ENCODE assay signal across 20 mouse cellular contexts in the genomic region with DNA sequence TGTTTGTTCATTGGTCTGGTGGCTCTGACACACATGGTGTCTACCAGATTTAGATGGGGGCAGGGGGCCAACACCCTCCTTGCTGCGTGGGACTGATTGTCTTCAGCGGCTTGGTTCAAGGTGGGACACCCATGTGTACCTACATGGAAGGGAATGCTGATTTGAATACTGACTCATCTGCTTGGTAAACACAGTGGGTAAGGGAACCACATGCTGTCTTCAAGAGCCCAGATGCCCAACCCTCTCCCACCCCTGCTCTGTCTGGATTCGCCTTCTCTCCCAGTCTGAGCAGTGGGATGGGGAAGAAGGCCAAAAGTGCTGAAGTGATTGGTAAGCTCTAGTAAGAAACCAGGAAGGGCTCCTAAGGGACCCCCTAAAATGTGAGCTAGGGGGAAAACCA.
A peak's percentile ranks its signal among the peaks of the same experiment; 100 is the strongest.
DNase-seq lines count a peak whose midpoint lies in the region; ATAC-seq and TF ChIP-seq lines count a peak whose summit lies in the region.
"Had no signal": no experiment of that assay in that cellular context is flagged by ENCODE, and none has a peak within 500 bp of the region (broad histone marks: within the 10 kb centered on the region; RNA-seq: fewer than 3 reads in every experiment).

No protein-coding gene starts in this region.

- no peaks in the 10 kb centered on the region for H3K9me3 ChIP-seq in stomach, embryonic 15.5 days
- H3K9me3 ChIP-seq in liver, postnatal 0 days (ENCODE audit: low read length): no peaks in the 10 kb centered on the region
- H3K9me3 ChIP-seq: forebrain, embryonic 15.5 days; heart, embryonic 12.5 days; midbrain, embryonic 10.5 days had no signal

- peak overlapping the region; percentile 36; the same call in 1 of the 2 replicates for H3K27ac ChIP-seq in stomach, embryonic 15.5 days
- no peak overlapping the region for H3K27ac ChIP-seq in liver, postnatal 0 days (ENCODE audit: low read depth)
- H3K27ac ChIP-seq: forebrain, embryonic 15.5 days; hindbrain, embryonic 14.5 days; midbrain, embryonic 10.5 days had no signal

- TF ChIP-seq EP300 in liver, postnatal 0 days (IDR thresholded peaks at IDR 0.05; ENCODE audit: low read depth): no peak

- no peak overlapping the region for H3K9ac ChIP-seq in stomach, embryonic 15.5 days
- no peak overlapping the region for H3K9ac ChIP-seq in liver, postnatal 0 days (replicated peaks)
- H3K9ac ChIP-seq: forebrain, embryonic 15.5 days; heart, embryonic 12.5 days; hindbrain, embryonic 14.5 days; lung, embryonic 14.5 days had no signal

- 85% methylated on average over 3 of the region's 3 CpGs for WGBS in stomach, embryonic 15.5 days
- 85% methylated on average over 3 of the region's 3 CpGs for WGBS in liver, postnatal 0 days (ENCODE audit: insufficient replicate concordance)

- no peak for TF ChIP-seq CTCF in liver, postnatal 0 days (IDR thresholded peaks at IDR 0.05; ENCODE audit: low read depth)

- H3K27me3 ChIP-seq in stomach, embryonic 15.5 days (replicated peaks): no peaks in the 10 kb centered on the region
- H3K27me3 ChIP-seq in liver, postnatal 0 days (ENCODE audit: insufficient read depth, low read length): no peaks in the 10 kb centered on the region
- H3K27me3 ChIP-seq: forebrain, embryonic 15.5 days; heart, embryonic 12.5 days had no signal

- no peak overlapping the region for H3K4me2 ChIP-seq in stomach, embryonic 15.5 days
- no peak overlapping the region for H3K4me2 ChIP-seq in liver, postnatal 0 days (ENCODE audit: low read depth, low read length)
- H3K4me2 ChIP-seq: forebrain, embryonic 15.5 days; heart, embryonic 12.5 days; hindbrain, embryonic 14.5 days; lung, embryonic 14.5 days had no signal

- ATAC-seq in frontal cortex, adult (ENCODE audit: low TSS enrichment): peak; percentile 48; the same call in 1 of the 2 replicates
- no peak for ATAC-seq in stomach, embryonic 15.5 days (ENCODE audit: insufficient read depth, low FRiP score, low read depth)
- ATAC-seq in liver, postnatal 0 days: no peak
- ATAC-seq: forebrain, embryonic 15.5 days had no signal

- H3K4me1 ChIP-seq in stomach, embryonic 15.5 days: peaks cover 14% of the 10 kb centered on the region; the same call in 1 of the 2 replicates
- H3K4me1 ChIP-seq in liver, postnatal 0 days (ENCODE audit: insufficient read depth): no peaks in the 10 kb centered on the region
- H3K4me1 ChIP-seq: forebrain, embryonic 15.5 days; midbrain, embryonic 10.5 days had no signal

- DNase-seq in frontal cortex, postnatal 10 days (ENCODE audit: low spot score in 2 of 2): no peak
- peak; percentile 22 to 47 for DNase-seq in layer of hippocampus, adult 18-20 months (ENCODE audit: low spot score in 2 of 2)
- no peak for DNase-seq in layer of hippocampus, adult 9-10 months (ENCODE audit: low spot score)
- DNase-seq in layer of hippocampus, adult 9-11 months: peak; percentile 64
- no peak for DNase-seq in liver, postnatal 0 days
- no peak for DNase-seq in cerebellum, adult 9-11 months
- DNase-seq: adrenal gland, adult 2 months; cerebellum, adult 11-12 months; cerebellum, postnatal 36 days; kidney, adult 11 months; kidney, postnatal 14 days; lung, embryonic 14.5 days; lung, postnatal 4 days; thymus, adult 2 months had no signal

- no peaks in the 10 kb centered on the region for H3K36me3 ChIP-seq in stomach, embryonic 15.5 days
- no peaks in the 10 kb centered on the region for H3K36me3 ChIP-seq in liver, postnatal 0 days (replicated peaks; ENCODE audit: insufficient read depth, low read length)
- H3K36me3 ChIP-seq: forebrain, embryonic 15.5 days; heart, embryonic 12.5 days; midbrain, embryonic 10.5 days had no signal

- H3K4me3 ChIP-seq in stomach, embryonic 15.5 days (replicated peaks): no peak overlapping the region
- H3K4me3 ChIP-seq in liver, postnatal 0 days (ENCODE audit: low read depth, low read length): no peak overlapping the region
- H3K4me3 ChIP-seq: forebrain, embryonic 15.5 days; heart, embryonic 12.5 days; midbrain, embryonic 10.5 days had no signal

Comparison
In these comparisons a context has a peak if more than half of its experiments do, and no peak if none do; other contexts are left out.
1. DNase-seq: peak in layer of hippocampus, adult 18-20 months (2 of 2) and layer of hippocampus, adult 9-11 months (single experiment); none in frontal cortex, postnatal 10 days (0 of 2), layer of hippocampus, adult 9-10 months (single experiment), liver, postnatal 0 days (single experiment) and cerebellum, adult 9-11 months (single experiment).